Mouse (Mus musculus): ENCODE measurements at regions not wholly inside any gene's neighbourhood (a gene's known extent, or its start where the extent isn't known, plus 50 kb on each side); places are given as distances from the start of the nearest gene placed in this dataset.

DNA sequence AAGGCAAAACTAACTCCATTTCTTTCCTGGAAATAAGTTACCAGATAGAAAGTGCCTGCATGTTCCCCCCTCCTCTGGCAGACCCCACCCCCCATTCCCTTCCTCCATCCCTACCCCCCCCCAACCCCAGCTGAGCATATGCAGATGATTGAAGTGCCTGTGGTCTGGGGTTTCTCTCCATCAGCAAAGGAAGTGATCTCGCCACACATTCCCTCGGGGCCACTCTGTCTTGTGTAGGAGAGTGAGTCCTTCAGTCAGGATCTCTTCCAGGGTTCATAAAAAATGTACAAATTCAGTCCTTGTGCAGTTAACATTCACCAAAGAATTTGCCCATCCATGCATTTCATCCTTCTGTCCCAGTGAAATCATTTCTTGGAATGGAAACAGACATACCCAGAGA is 370.1 kb downstream of the Slc4a3 start:
- no peak overlapping the region for H3K4me3 ChIP-seq (ENCODE audit: low read length)
- 28% methylated on average over 2 of the region's 2 CpGs for WGBS
- H3K4me2 ChIP-seq (ENCODE audit: low read depth, low read length) = no peak overlapping the region
- H3K36me3 ChIP-seq (ENCODE audit: control insufficient read depth, insufficient read depth) = no peaks in the 10 kb centered on the region
- no peaks in the 10 kb centered on the region for H3K4me1 ChIP-seq (ENCODE audit: control insufficient read depth, insufficient read depth, low read length)
- no peak overlapping the region for H3K9ac ChIP-seq (ENCODE audit: low read length)
- H3K27ac ChIP-seq (ENCODE audit: low read length) = no peak overlapping the region
- no peaks in the 10 kb centered on the region for H3K9me3 ChIP-seq (replicated peaks; ENCODE audit: control insufficient read depth, low read length)
- no peak for ATAC-seq (replicated peaks; ENCODE audit: extremely low read depth, insufficient read depth, low FRiP score)
- H3K27me3 ChIP-seq (ENCODE audit: control insufficient read depth, insufficient read depth, low read length) = no peaks in the 10 kb centered on the region; the same call in 1 of the 2 replicates

DNA sequence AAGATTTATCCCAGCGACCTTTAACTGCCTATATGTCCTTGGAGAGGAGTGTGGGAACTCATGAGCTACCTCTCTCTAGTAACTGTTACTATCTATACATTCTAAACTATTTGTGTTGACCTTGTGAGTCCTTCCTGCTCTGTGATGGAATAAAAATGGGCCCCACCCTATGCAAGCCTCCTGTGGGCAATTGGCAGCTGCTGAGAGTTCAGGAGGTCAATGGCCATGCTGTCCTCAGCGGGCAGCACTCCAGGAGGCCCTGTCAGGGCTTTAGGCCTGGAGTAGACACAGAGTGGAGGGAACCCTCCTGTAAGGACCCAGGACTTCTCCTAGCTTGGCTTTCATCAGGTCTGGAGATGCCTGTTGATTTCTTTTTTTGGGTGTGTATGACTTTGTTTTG is 373.1 kb downstream of the Slc4a3 start:
- Histone ChIP-seq H3K9me3 (replicated peaks; ENCODE audit: control insufficient read depth, low read length) (no peaks in the 10 kb centered on the region), H3K4me3 (ENCODE audit: low read length) (no peak overlapping the region), H3K27ac (ENCODE audit: low read length) (no peak overlapping the region), H3K27me3 (ENCODE audit: control insufficient read depth, insufficient read depth, low read length) (no peaks in the 10 kb centered on the region), H3K36me3 (ENCODE audit: control insufficient read depth, insufficient read depth) (no peaks in the 10 kb centered on the region), H3K4me2 (ENCODE audit: low read depth, low read length) (no peak overlapping the region), H3K4me1 (ENCODE audit: control insufficient read depth, insufficient read depth, low read length) (no peaks in the 10 kb centered on the region), H3K9ac (ENCODE audit: low read length) (no peak overlapping the region)
- 65% methylated on average over 2 of the region's 2 CpGs for WGBS
- no peak for ATAC-seq (replicated peaks; ENCODE audit: extremely low read depth, insufficient read depth, low FRiP score)

DNA sequence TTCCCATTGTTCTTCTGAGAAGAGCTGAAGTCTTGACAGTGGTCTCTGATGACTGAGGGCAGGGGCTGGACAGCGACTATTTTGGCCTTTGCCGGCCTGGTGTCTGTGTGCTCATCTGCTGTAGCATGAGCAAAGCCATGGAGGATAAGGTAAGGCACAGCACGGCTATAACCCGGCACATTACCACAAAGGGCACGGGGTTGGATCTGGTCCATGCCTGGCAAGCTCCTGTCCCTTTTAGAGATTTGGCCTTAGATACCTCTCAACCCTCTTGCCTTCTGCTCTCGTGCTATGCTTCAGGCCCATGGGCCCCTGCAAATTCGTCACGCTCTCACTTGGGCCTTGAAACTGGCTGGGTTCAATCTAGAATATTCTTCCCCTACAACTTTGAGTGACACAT is 379.0 kb downstream of the Slc4a3 start:
- H3K4me2 ChIP-seq (ENCODE audit: low read depth, low read length) = no peak overlapping the region
- H3K4me1 ChIP-seq (ENCODE audit: control insufficient read depth, insufficient read depth, low read length) = peaks cover 5% of the 10 kb centered on the region; the same call in 1 of the 2 replicates
- no peak for ATAC-seq (replicated peaks; ENCODE audit: extremely low read depth, insufficient read depth, low FRiP score)
- H3K27ac ChIP-seq (ENCODE audit: low read length) = no peak overlapping the region
- no peaks in the 10 kb centered on the region for H3K27me3 ChIP-seq (ENCODE audit: control insufficient read depth, insufficient read depth, low read length)
- WGBS = 87% methylated on average over 8 of the region's 8 CpGs
- no peaks in the 10 kb centered on the region for H3K36me3 ChIP-seq (ENCODE audit: control insufficient read depth, insufficient read depth)
- H3K9ac ChIP-seq (ENCODE audit: low read length) = no peak overlapping the region
- H3K4me3 ChIP-seq (ENCODE audit: low read length) = no peak overlapping the region
- no peaks in the 10 kb centered on the region for H3K9me3 ChIP-seq (replicated peaks; ENCODE audit: control insufficient read depth, low read length)

DNA sequence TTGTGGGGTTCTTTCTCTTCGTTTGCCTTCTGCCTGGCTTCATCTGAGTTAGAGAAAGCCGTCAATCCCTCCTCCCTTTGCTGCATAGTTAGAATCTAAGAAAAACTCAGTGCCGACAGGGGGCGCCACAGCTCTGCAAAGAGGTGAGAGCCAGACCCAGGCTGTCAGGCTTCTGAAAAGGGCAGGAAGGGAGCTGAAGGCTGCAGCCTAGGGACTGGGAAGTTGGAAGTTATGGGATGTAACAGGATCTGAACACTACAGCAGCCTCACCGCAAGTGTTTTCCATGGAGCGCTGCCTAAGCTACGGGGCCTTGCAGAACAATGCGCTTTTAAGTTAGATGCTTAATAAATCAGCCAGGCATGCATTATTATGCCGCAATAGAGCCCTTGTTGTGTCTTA is 379.7 kb downstream of the Slc4a3 start:
- no peak overlapping the region for H3K4me2 ChIP-seq (ENCODE audit: low read depth, low read length)
- H3K4me3 ChIP-seq (ENCODE audit: low read length) = no peak overlapping the region
- no peaks in the 10 kb centered on the region for H3K9me3 ChIP-seq (replicated peaks; ENCODE audit: control insufficient read depth, low read length)
- peaks cover 5% of the 10 kb centered on the region; the same call in 1 of the 2 replicates for H3K4me1 ChIP-seq (ENCODE audit: control insufficient read depth, insufficient read depth, low read length)
- ATAC-seq (replicated peaks; ENCODE audit: extremely low read depth, insufficient read depth, low FRiP score) = peak; percentile 67
- no peaks in the 10 kb centered on the region for H3K27me3 ChIP-seq (ENCODE audit: control insufficient read depth, insufficient read depth, low read length)
- no peak overlapping the region for H3K27ac ChIP-seq (ENCODE audit: low read length)
- H3K36me3 ChIP-seq (ENCODE audit: control insufficient read depth, insufficient read depth) = no peaks in the 10 kb centered on the region
- no peak overlapping the region for H3K9ac ChIP-seq (ENCODE audit: low read length)
- 43% methylated on average over 9 of the region's 9 CpGs for WGBS

DNA sequence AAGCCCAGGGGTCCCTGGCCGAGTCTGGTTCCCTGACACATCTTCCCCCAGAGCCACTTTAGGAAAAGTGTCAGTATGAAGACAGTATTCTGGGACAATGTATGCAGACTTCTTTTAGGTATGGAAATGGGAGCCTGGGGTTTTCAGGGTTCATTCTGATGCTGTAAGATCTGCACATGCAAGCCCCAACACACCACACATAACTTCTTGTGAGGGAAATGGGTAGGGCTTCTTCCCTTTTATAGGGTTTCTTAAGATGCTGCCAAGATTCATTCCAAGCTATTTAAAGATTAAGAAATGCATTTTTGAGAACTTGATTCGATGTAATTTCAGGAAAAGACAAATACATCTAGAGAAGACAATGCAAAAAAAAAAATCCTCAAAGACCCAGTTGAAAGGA is 385.8 kb downstream of the Slc4a3 start:
- H3K36me3 ChIP-seq (ENCODE audit: control insufficient read depth, insufficient read depth) = no peaks in the 10 kb centered on the region
- H3K4me3 ChIP-seq (ENCODE audit: low read length) = no peak overlapping the region
- H3K9ac ChIP-seq (ENCODE audit: low read length) = no peak overlapping the region
- H3K27me3 ChIP-seq (ENCODE audit: control insufficient read depth, insufficient read depth, low read length) = no peaks in the 10 kb centered on the region
- peaks cover 22% of the 10 kb centered on the region for H3K4me1 ChIP-seq (ENCODE audit: control insufficient read depth, insufficient read depth, low read length)
- no peak overlapping the region for H3K27ac ChIP-seq (ENCODE audit: low read length)
- no peak for ATAC-seq (replicated peaks; ENCODE audit: extremely low read depth, insufficient read depth, low FRiP score)
- 66% methylated on average over 2 of the region's 2 CpGs for WGBS
- no peaks in the 10 kb centered on the region for H3K9me3 ChIP-seq (replicated peaks; ENCODE audit: control insufficient read depth, low read length)
- H3K4me2 ChIP-seq (ENCODE audit: low read depth, low read length) = no peak overlapping the region

DNA sequence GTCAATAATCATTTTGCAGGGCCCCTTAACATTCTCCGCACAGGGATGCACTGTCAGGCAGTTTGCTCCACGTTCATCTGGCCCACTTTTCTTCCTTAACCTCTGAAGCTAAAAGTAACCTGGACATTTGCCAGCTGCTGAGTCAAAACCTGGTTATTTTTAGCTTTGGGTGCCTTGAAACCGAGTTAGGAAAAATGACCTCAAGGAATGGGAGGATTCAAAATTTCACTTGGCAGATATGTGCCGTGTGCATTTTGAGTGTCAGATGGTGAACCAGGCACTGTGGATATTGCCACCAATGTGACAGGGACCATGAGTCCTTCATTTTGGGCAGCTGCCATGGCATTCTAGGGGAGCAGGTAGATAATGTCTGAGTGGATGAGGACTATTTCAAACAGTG is 387.8 kb downstream of the Slc4a3 start:
- H3K27ac ChIP-seq (ENCODE audit: low read length) = peak overlapping the region; percentile 79
- H3K4me1 ChIP-seq (ENCODE audit: control insufficient read depth, insufficient read depth, low read length) = peaks cover 28% of the 10 kb centered on the region
- ATAC-seq (replicated peaks; ENCODE audit: extremely low read depth, insufficient read depth, low FRiP score) = no peak

DNA sequence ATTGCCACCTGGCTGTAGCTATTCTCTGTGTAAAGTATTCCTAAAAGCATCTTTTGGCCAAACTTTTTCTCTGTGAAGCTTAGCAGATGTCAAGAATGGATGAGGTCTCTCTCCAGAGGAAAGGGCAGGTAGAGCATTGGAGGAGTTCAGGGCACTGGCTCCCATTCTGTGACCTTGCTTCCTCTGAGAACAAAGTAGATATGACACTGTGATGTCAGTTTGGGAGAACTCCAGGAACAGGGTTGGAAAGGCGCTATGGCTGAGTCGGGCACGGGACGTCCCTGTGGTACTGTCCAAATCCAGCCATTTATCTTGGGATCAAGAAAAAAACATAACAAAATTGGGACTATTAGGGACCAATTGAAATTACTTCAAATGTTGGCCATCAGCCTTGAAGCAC is 388.7 kb downstream of the Slc4a3 start:
- no peak overlapping the region for H3K4me2 ChIP-seq (ENCODE audit: low read depth, low read length)
- H3K27me3 ChIP-seq (ENCODE audit: control insufficient read depth, insufficient read depth, low read length) = no peaks in the 10 kb centered on the region
- H3K27ac ChIP-seq (ENCODE audit: low read length) = no peak overlapping the region
- H3K9ac ChIP-seq (ENCODE audit: low read length) = no peak overlapping the region
- WGBS = 92% methylated on average over 4 of the region's 4 CpGs
- H3K4me3 ChIP-seq (ENCODE audit: low read length) = no peak overlapping the region
- no peaks in the 10 kb centered on the region for H3K9me3 ChIP-seq (replicated peaks; ENCODE audit: control insufficient read depth, low read length)
- H3K4me1 ChIP-seq (ENCODE audit: control insufficient read depth, insufficient read depth, low read length) = peaks cover 28% of the 10 kb centered on the region
- H3K36me3 ChIP-seq (ENCODE audit: control insufficient read depth, insufficient read depth) = no peaks in the 10 kb centered on the region
- ATAC-seq (replicated peaks; ENCODE audit: extremely low read depth, insufficient read depth, low FRiP score) = no peak

More for the DNA sequence above, 387.8 kb downstream of the Slc4a3 start:
- H3K9me3 ChIP-seq (replicated peaks; ENCODE audit: control insufficient read depth, low read length) = no peaks in the 10 kb centered on the region
- 7% methylated on average over 4 of the region's 4 CpGs for WGBS
- H3K4me3 ChIP-seq (ENCODE audit: low read length) = no peak overlapping the region
- no peaks in the 10 kb centered on the region for H3K27me3 ChIP-seq (ENCODE audit: control insufficient read depth, insufficient read depth, low read length)
- H3K9ac ChIP-seq (ENCODE audit: low read length) = no peak overlapping the region
- H3K36me3 ChIP-seq (ENCODE audit: control insufficient read depth, insufficient read depth) = no peaks in the 10 kb centered on the region
- H3K4me2 ChIP-seq (ENCODE audit: low read depth, low read length) = 0 out of 2 replicates have a peak overlapping the region, but pooled peaks have one; percentile 11

DNA sequence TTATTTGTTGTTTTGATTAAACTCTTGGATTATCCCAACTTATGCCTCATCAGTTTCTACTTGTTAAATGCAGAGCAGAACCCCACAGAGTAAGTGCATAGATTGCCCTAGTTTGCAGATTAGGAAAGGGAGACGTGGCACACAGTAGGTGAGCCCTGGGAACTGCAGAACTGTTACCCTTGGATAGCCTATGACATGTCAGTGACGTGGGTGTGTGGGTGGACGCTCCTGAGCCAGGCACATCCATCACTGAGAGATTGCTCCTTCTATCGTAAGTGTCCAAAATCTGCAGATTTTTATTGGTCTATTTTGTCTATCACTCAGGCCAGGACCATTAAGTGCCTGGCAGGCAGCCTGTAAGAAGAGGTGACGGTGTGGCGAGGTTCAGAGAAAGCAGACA is 389.8 kb downstream of the Slc4a3 start:
- Histone ChIP-seq H3K4me1 (ENCODE audit: control insufficient read depth, insufficient read depth, low read length) (peaks cover 28% of the 10 kb centered on the region), H3K4me3 (ENCODE audit: low read length) (no peak overlapping the region), H3K27me3 (ENCODE audit: control insufficient read depth, insufficient read depth, low read length) (no peaks in the 10 kb centered on the region), H3K9ac (ENCODE audit: low read length) (peak overlapping the region; percentile 45; the same call in 1 of the 2 replicates), H3K36me3 (ENCODE audit: control insufficient read depth, insufficient read depth) (no peaks in the 10 kb centered on the region), H3K9me3 (replicated peaks; ENCODE audit: control insufficient read depth, low read length) (no peaks in the 10 kb centered on the region), H3K4me2 (ENCODE audit: low read depth, low read length) (peak overlapping the region; percentile 43; the same call in 1 of the 2 replicates), H3K27ac (ENCODE audit: low read length) (peak overlapping the region; percentile 81)
- no peak for ATAC-seq (replicated peaks; ENCODE audit: extremely low read depth, insufficient read depth, low FRiP score)
- 48% methylated on average over 6 of the region's 6 CpGs for WGBS

DNA sequence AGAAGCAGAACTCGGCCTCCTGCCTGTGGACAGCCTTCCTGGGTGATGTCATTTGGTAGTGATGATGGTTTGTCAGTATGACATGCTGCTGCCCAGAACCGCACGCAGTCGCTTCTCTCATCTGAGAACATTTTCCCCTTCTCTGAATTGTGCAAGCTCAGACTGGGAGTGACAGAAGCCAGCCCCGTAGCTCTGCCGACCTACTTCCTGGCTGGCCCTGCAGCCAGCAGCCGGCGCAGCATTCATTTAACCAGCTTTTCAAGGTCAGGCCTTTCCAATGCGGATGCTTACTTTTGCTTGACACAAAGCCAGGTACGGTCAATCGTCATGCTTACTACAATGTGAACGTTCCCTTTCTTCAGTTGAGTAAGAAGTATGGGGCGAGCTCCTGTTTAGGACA is 390.5 kb downstream of the Slc4a3 start:
- H3K9me3 ChIP-seq (replicated peaks; ENCODE audit: control insufficient read depth, low read length) = no peaks in the 10 kb centered on the region
- 19% methylated on average over 13 of the region's 13 CpGs for WGBS
- no peaks in the 10 kb centered on the region for H3K36me3 ChIP-seq (ENCODE audit: control insufficient read depth, insufficient read depth)
- no peak overlapping the region for H3K4me3 ChIP-seq (ENCODE audit: low read length)
- H3K27me3 ChIP-seq (ENCODE audit: control insufficient read depth, insufficient read depth, low read length) = no peaks in the 10 kb centered on the region
- peaks cover 28% of the 10 kb centered on the region for H3K4me1 ChIP-seq (ENCODE audit: control insufficient read depth, insufficient read depth, low read length)
- peak overlapping the region; percentile 81 for H3K27ac ChIP-seq (ENCODE audit: low read length)
- H3K4me2 ChIP-seq (ENCODE audit: low read depth, low read length) = peak overlapping the region; percentile 43
- peak; percentile 65 for ATAC-seq (replicated peaks; ENCODE audit: extremely low read depth, insufficient read depth, low FRiP score)
- H3K9ac ChIP-seq (ENCODE audit: low read length) = peak overlapping the region; percentile 45
